15 mouse cellular contexts compared by ENCODE assay signal in genomic region chr10:59665503-59666291, GRCm38 (mm10). TPM values are rescaled to one million over a fixed set of nuclear protein-coding genes. Genes with fewer than 3 reads are reported as not detected.
DNase-seq lines count a peak whose midpoint lies in the region; ATAC-seq lines count a peak whose summit lies in the region.
"Had no signal": no experiment of that assay in that cellular context is flagged by ENCODE, and none has a peak within 500 bp of the region (broad histone marks: within the 10 kb centered on the region; RNA-seq: fewer than 3 reads in every experiment).

No protein-coding gene starts in this region.

- DNase-seq in layer of hippocampus, adult 11-12 months (ENCODE audit: low spot score) = peak; percentile 13
- no peak for DNase-seq in layer of hippocampus, postnatal 25 days (ENCODE audit: extremely low spot score in 1 of 2, low spot score in 1 of 2)
- peak; percentile 90 for DNase-seq in MEL-GATA-1-ER (ENCODE audit: extremely low read depth, low read depth)
- DNase-seq in ovary, postnatal 36 days (ENCODE audit: low spot score) = no peak
- no peak for DNase-seq in spleen, adult 12 weeks (ENCODE audit: low spot score)
- no peak for DNase-seq in lung, postnatal 4 days
- DNase-seq: heart, adult 18-20 months; heart, postnatal 36 days; lung, adult 2 months had no signal

- ATAC-seq in granulocyte monocyte progenitor cell, adult 5-6 weeks (replicated peaks; ENCODE audit: poor library complexity, severe bottlenecking) = peak; percentile 78
- ATAC-seq in megakaryocyte, adult 5-6 weeks (ENCODE audit: poor library complexity, severe bottlenecking) = peak; percentile 52
- ATAC-seq: intestine, embryonic 16.5 days; midbrain, embryonic 13.5 days had no signal

RNA-seq across cellular contexts. Expression of gene Micu1, which starts 36.6 kb away (rescaled TPM):
- 10 to 100 TPM; 94.0 to 99.5 TPM for total RNA-seq in layer of hippocampus, postnatal 25 days (2021)
- total RNA-seq in granulocyte monocyte progenitor cell, adult 5-6 weeks (2014; fragmentation: Nextera tagmentation) = 52.2 and 95.7 TPM in 2 replicates
- total RNA-seq in granulocyte monocyte progenitor cell, adult 5-6 weeks (2017) = 59.9 and 65.7 TPM in 2 replicates
- total RNA-seq in megakaryocyte, adult 5-6 weeks (2015) = 29.7 and 34.2 TPM in 2 replicates
- total RNA-seq in megakaryocyte, adult 5-6 weeks (2017) = 42.2 and 58.8 TPM in 2 replicates

RNA-seq across cellular contexts. Expression of gene Mcu, which starts 49.2 kb away (rescaled TPM):
- total RNA-seq in layer of hippocampus, postnatal 25 days (2021) = 10 to 100 TPM; 47.4 to 54.5 TPM
- 29.6 and 40.0 TPM in 2 replicates for total RNA-seq in granulocyte monocyte progenitor cell, adult 5-6 weeks (2014; fragmentation: Nextera tagmentation)
- total RNA-seq in granulocyte monocyte progenitor cell, adult 5-6 weeks (2017) = 43.1 and 46.4 TPM in 2 replicates
- total RNA-seq in megakaryocyte, adult 5-6 weeks (2015) = 16.7 and 17.0 TPM in 2 replicates
- total RNA-seq in megakaryocyte, adult 5-6 weeks (2017) = 26.3 and 28.6 TPM in 2 replicates

RNA-seq across cellular contexts. Expression of gene Gm10322, which starts 49.8 kb away (rescaled TPM):
- total RNA-seq in layer of hippocampus, postnatal 25 days (2021) = not detected
- total RNA-seq in granulocyte monocyte progenitor cell, adult 5-6 weeks (2014; fragmentation: Nextera tagmentation) = not detected in 2 replicates
- not detected in 2 replicates for total RNA-seq in granulocyte monocyte progenitor cell, adult 5-6 weeks (2017)
- total RNA-seq in megakaryocyte, adult 5-6 weeks (2015) = not detected in 2 replicates
- not detected in 2 replicates for total RNA-seq in megakaryocyte, adult 5-6 weeks (2017)
- total RNA-seq: adrenal gland, postnatal 4 days; heart, adult 18-20 months; heart, postnatal 36 days; layer of hippocampus, postnatal 10 days had no signal

Comparison
In these comparisons a context has a peak if more than half of its experiments do, and no peak if none do; other contexts are left out.
1. DNase-seq: peak in layer of hippocampus, adult 11-12 months (single experiment) and MEL-GATA-1-ER (single experiment); none in layer of hippocampus, postnatal 25 days (0 of 2), ovary, postnatal 36 days (single experiment), spleen, adult 12 weeks (single experiment) and lung, postnatal 4 days (0 of 2).